Mouse (Mus musculus) urinary bladder, postnatal 14 days (tissue): ENCODE results near the gene Focad.
A peak's percentile ranks its signal among the peaks of the same experiment; 100 is the strongest.

Source experiments
- DNase-seq: peaks from one replicate; pipeline ENCODE4 v3.0.0; 2021; ENCODE audit warnings: low spot score

Focad gene

GRCm38 (mm10) chr4:88400302-88400991 is 306.0 kb downstream of the Focad start:
- DNase-seq = no peak

- no peak for DNase-seq
Measured at GRCm38 (mm10) chr4:88400992-88401313, 306.5 kb downstream of the Focad start.

- no peak for DNase-seq
Measured at GRCm38 (mm10) chr4:88402884-88403283, 308.5 kb downstream of the Focad start.

- DNase-seq = no peak
Measured at GRCm38 (mm10) chr4:88406887-88407696, 312.7 kb downstream of the Focad start.

GRCm38 (mm10) chr4:88409279-88409678 is 314.9 kb downstream of the Focad start:
- no peak for DNase-seq

GRCm38 (mm10) chr4:88412331-88412730 is 317.9 kb downstream of the Focad start:
- DNase-seq = no peak

- DNase-seq = no peak
Measured at GRCm38 (mm10) chr4:88415017-88415416, 320.6 kb downstream of the Focad start.

- no peak for DNase-seq
Measured at GRCm38 (mm10) chr4:88419378-88419777, 324.9 kb downstream of the Focad start.

- no peak for DNase-seq
Measured at GRCm38 (mm10) chr4:88424563-88424962, 330.1 kb downstream of the Focad start.

GRCm38 (mm10) chr4:88427630-88428239 is 333.3 kb downstream of the Focad start:
- DNase-seq = no peak

- no peak for DNase-seq
Measured at GRCm38 (mm10) chr4:88432412-88433024, 338.1 kb downstream of the Focad start.

- no peak for DNase-seq
Measured at GRCm38 (mm10) chr4:88436593-88437165, 342.2 kb downstream of the Focad start.

GRCm38 (mm10) chr4:88437166-88437565 is 342.7 kb downstream of the Focad start:
- DNase-seq = no peak

- DNase-seq = no peak
Measured at GRCm38 (mm10) chr4:88437917-88438316, 343.5 kb downstream of the Focad start.

GRCm38 (mm10) chr4:88438326-88438989 is 344.0 kb downstream of the Focad start, which contains the start of gene Hacd4:
Hacd4 (minus strand) TSS chr4:88438928.
- peak; percentile 85 for DNase-seq

- no peak for DNase-seq
Measured at GRCm38 (mm10) chr4:88438990-88439329, 344.5 kb downstream of the Focad start.

GRCm38 (mm10) chr4:88439669-88440123 is 345.3 kb downstream of the Focad start:
- DNase-seq = no peak

- DNase-seq = no peak
Measured at GRCm38 (mm10) chr4:88440814-88441213, 346.4 kb downstream of the Focad start.

- no peak for DNase-seq
Measured at GRCm38 (mm10) chr4:88448976-88449375, 354.5 kb downstream of the Focad start.

- no peak for DNase-seq
Measured at GRCm38 (mm10) chr4:88450087-88450765, 355.8 kb downstream of the Focad start.

GRCm38 (mm10) chr4:88458093-88458492 is 363.7 kb downstream of the Focad start:
- DNase-seq = no peak
